15 mouse cellular contexts compared by ENCODE assay signal in the genomic region with DNA sequence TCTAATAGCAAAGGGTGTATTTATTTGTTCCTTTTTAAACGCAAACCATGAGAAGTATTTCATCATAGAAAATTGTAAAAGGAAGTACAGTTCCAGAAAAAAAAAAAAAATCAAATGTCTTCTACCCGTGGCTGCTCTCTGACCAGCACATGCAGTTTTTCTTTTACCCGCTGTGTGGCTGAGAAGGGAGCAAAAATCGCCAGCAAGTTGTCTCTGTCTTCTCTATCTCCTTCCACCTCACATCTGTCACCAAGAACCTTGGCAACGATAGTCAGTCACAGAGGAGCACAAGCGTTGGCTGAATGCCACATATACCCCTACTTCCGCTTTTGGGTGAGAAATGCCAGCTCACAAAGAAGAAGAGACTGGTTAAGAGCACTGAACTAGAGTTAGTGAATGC. TPM values are rescaled to one million over a fixed set of nuclear protein-coding genes. Genes with fewer than 3 reads are reported as not detected.
DNase-seq lines count a peak whose midpoint lies in the region; ATAC-seq and TF ChIP-seq lines count a peak whose summit lies in the region.
"Had no signal": no experiment of that assay in that cellular context is flagged by ENCODE, and none has a peak within 500 bp of the region (broad histone marks: within the 10 kb centered on the region; RNA-seq: fewer than 3 reads in every experiment).

No protein-coding gene starts in this region.

- H3K4me1 ChIP-seq in forebrain, embryonic 14.5 days (ENCODE audit: control insufficient read depth, insufficient read depth, low read length) = no peaks in the 10 kb centered on the region
- no peaks in the 10 kb centered on the region; the same call in 1 of the 2 replicates for H3K4me1 ChIP-seq in forebrain, embryonic 16.5 days (replicated peaks; ENCODE audit: control insufficient read depth, insufficient read depth, low read length)
- H3K4me1 ChIP-seq in heart, embryonic 16.5 days (ENCODE audit: control insufficient read depth, insufficient read depth, low read length) = peaks cover 8% of the 10 kb centered on the region; the same call in 1 of the 2 replicates
- H3K4me1 ChIP-seq in midbrain, embryonic 16.5 days (ENCODE audit: control insufficient read depth, insufficient read depth, low read length) = no peaks in the 10 kb centered on the region
- H3K4me1 ChIP-seq: lung, embryonic 15.5 days had no signal

- no peak overlapping the region for H3K4me3 ChIP-seq in forebrain, embryonic 14.5 days (ENCODE audit: low read depth, low read length)
- H3K4me3 ChIP-seq in forebrain, embryonic 16.5 days (replicated peaks; ENCODE audit: low read length) = no peak overlapping the region
- no peak overlapping the region for H3K4me3 ChIP-seq in heart, embryonic 16.5 days (ENCODE audit: low read length)
- no peak overlapping the region for H3K4me3 ChIP-seq in myocyte
- no peak overlapping the region for H3K4me3 ChIP-seq in midbrain, embryonic 16.5 days (ENCODE audit: low read depth, low read length)
- H3K4me3 ChIP-seq: lung, embryonic 15.5 days had no signal

- WGBS in forebrain, embryonic 14.5 days = 56% methylated on average over 7 of the region's 7 CpGs
- WGBS in forebrain, embryonic 16.5 days = 49% methylated on average over 7 of the region's 7 CpGs
- 19% methylated on average over 7 of the region's 7 CpGs for WGBS in heart, embryonic 16.5 days
- 69% methylated on average over 7 of the region's 7 CpGs for WGBS in midbrain, embryonic 16.5 days

- DNase-seq in forebrain, embryonic 14.5 days (ENCODE audit: low spot score) = peak; percentile 63
- peak; percentile 85 for DNase-seq in A20 (ENCODE audit: low read depth, low spot score)
- no peak for DNase-seq in right cerebral cortex, postnatal 36 days (ENCODE audit: low spot score in 2 of 2)
- no peak for DNase-seq in layer of hippocampus, adult 18-20 months (ENCODE audit: low spot score in 2 of 2)
- DNase-seq: retina, postnatal 1 day had no signal

- TF ChIP-seq POLR2A in myocyte (IDR thresholded peaks at IDR 0.05; ENCODE audit: insufficient read length, low read depth) = no peak

- H3ac ChIP-seq in myocyte (ENCODE audit: control insufficient read depth, insufficient read length) = no peak overlapping the region

- no peak overlapping the region for H3K9ac ChIP-seq in forebrain, embryonic 14.5 days (ENCODE audit: low read length)
- no peak overlapping the region for H3K9ac ChIP-seq in forebrain, embryonic 16.5 days (replicated peaks; ENCODE audit: low read depth, low read length)
- H3K9ac ChIP-seq in heart, embryonic 16.5 days (ENCODE audit: low read length) = no peak overlapping the region
- no peak overlapping the region for H3K9ac ChIP-seq in midbrain, embryonic 16.5 days (ENCODE audit: low read depth, low read length)
- H3K9ac ChIP-seq: lung, embryonic 15.5 days had no signal

- peak; percentile 32; the same call in 1 of the 2 replicates for ATAC-seq in forebrain, embryonic 14.5 days
- ATAC-seq in forebrain, embryonic 16.5 days = no peak
- ATAC-seq in heart, embryonic 16.5 days (replicated peaks; ENCODE audit: extremely low read depth, insufficient read depth, low FRiP score) = no peak
- no peak for ATAC-seq in midbrain, embryonic 16.5 days

- no peaks in the 10 kb centered on the region for H3K9me3 ChIP-seq in forebrain, embryonic 14.5 days (replicated peaks; ENCODE audit: control insufficient read depth, low read length)
- no peaks in the 10 kb centered on the region; the same call in 1 of the 2 replicates for H3K9me3 ChIP-seq in forebrain, embryonic 16.5 days (ENCODE audit: control insufficient read depth, low read length)
- no peaks in the 10 kb centered on the region for H3K9me3 ChIP-seq in heart, embryonic 16.5 days (replicated peaks; ENCODE audit: control insufficient read depth, low read length)
- no peaks in the 10 kb centered on the region for H3K9me3 ChIP-seq in midbrain, embryonic 16.5 days (replicated peaks; ENCODE audit: control insufficient read depth, low read length, poor library complexity, severe bottlenecking)
- H3K9me3 ChIP-seq: lung, embryonic 15.5 days had no signal

- no peak overlapping the region for H3K27ac ChIP-seq in forebrain, embryonic 14.5 days (ENCODE audit: low read depth, low read length)
- H3K27ac ChIP-seq in forebrain, embryonic 16.5 days (ENCODE audit: low read length) = no peak overlapping the region
- H3K27ac ChIP-seq in heart, embryonic 16.5 days (ENCODE audit: low read length) = no peak overlapping the region
- H3K27ac ChIP-seq in midbrain, embryonic 16.5 days (ENCODE audit: low read length) = no peak overlapping the region
- H3K27ac ChIP-seq: lung, embryonic 15.5 days had no signal

- H3K36me3 ChIP-seq in forebrain, embryonic 14.5 days (ENCODE audit: control insufficient read depth, insufficient read depth, low read length) = no peaks in the 10 kb centered on the region
- H3K36me3 ChIP-seq in forebrain, embryonic 16.5 days (ENCODE audit: control insufficient read depth, insufficient read depth) = no peaks in the 10 kb centered on the region
- no peaks in the 10 kb centered on the region for H3K36me3 ChIP-seq in heart, embryonic 16.5 days (ENCODE audit: control insufficient read depth, insufficient read depth)
- H3K36me3 ChIP-seq in myocyte (ENCODE audit: control insufficient read depth, insufficient read depth) = no peaks in the 10 kb centered on the region
- no peaks in the 10 kb centered on the region for H3K36me3 ChIP-seq in midbrain, embryonic 16.5 days (ENCODE audit: control insufficient read depth, insufficient read depth, low read length)
- H3K36me3 ChIP-seq: lung, embryonic 15.5 days had no signal

- no peak overlapping the region for H3K4me2 ChIP-seq in forebrain, embryonic 14.5 days (ENCODE audit: low read length)
- no peak overlapping the region for H3K4me2 ChIP-seq in forebrain, embryonic 16.5 days (ENCODE audit: low read length)
- peak overlapping the region; percentile 23 for H3K4me2 ChIP-seq in heart, embryonic 16.5 days (ENCODE audit: low read depth, low read length)
- peak overlapping the region; percentile 25 for H3K4me2 ChIP-seq in myocyte (ENCODE audit: low read depth)
- H3K4me2 ChIP-seq in midbrain, embryonic 16.5 days (ENCODE audit: low read length) = no peak overlapping the region
- H3K4me2 ChIP-seq: lung, embryonic 15.5 days had no signal

- H3K79me2 ChIP-seq in myocyte (ENCODE audit: control insufficient read depth, insufficient read depth) = no peaks in the 10 kb centered on the region

- H3K27me3 ChIP-seq in forebrain, embryonic 14.5 days (replicated peaks; ENCODE audit: control insufficient read depth, insufficient read depth, low read length) = no peaks in the 10 kb centered on the region
- H3K27me3 ChIP-seq in forebrain, embryonic 16.5 days (replicated peaks; ENCODE audit: control insufficient read depth, insufficient read depth, low read length) = no peaks in the 10 kb centered on the region
- no peaks in the 10 kb centered on the region for H3K27me3 ChIP-seq in heart, embryonic 16.5 days (ENCODE audit: control insufficient read depth, insufficient read depth, low read length)
- no peaks in the 10 kb centered on the region for H3K27me3 ChIP-seq in myocyte (ENCODE audit: control insufficient read depth, insufficient read depth, insufficient read length)
- H3K27me3 ChIP-seq in midbrain, embryonic 16.5 days (ENCODE audit: control insufficient read depth, insufficient read depth, low read depth, low read length) = no peaks in the 10 kb centered on the region
- H3K27me3 ChIP-seq: lung, embryonic 15.5 days had no signal

TF ChIP-seq in myocyte, 11 proteins besides CTCF, POLR2A, EP300 and RAD21:
- TF ChIP-seq TCF12 (IDR thresholded peaks at IDR 0.05; ENCODE audit: insufficient read depth, poor library complexity, severe bottlenecking) = no peak
- no peak for TF ChIP-seq MYOG (IDR thresholded peaks at IDR 0.05; ENCODE audit: control insufficient read depth in 1 of 3, insufficient read depth in 1 of 3, insufficient read length in 2 of 3, low read depth in 2 of 3)
- no peak for TF ChIP-seq E2F4 (IDR thresholded peaks at IDR 0.05; ENCODE audit: insufficient read depth)
- TF ChIP-seq MYOD1 (IDR thresholded peaks at IDR 0.05; ENCODE audit: control insufficient read depth in 1 of 3, insufficient read length in 2 of 3, low read depth in 2 of 3) = no peak
- no peak for TF ChIP-seq TCF3 (IDR thresholded peaks at IDR 0.05; ENCODE audit: insufficient read length, low read depth)
- no peak for TF ChIP-seq MAX (IDR thresholded peaks at IDR 0.05; ENCODE audit: low read depth)
- TF ChIP-seq REST (IDR thresholded peaks at IDR 0.05; ENCODE audit: insufficient read depth, insufficient read length) = no peak
- no peak for TF ChIP-seq USF1 (IDR thresholded peaks at IDR 0.05; ENCODE audit: low read depth)
- no peak for TF ChIP-seq SRF (IDR thresholded peaks at IDR 0.05; ENCODE audit: control insufficient read depth, insufficient read length, low read depth)
- TF ChIP-seq POLR2AphosphoS2 (IDR thresholded peaks at IDR 0.05; ENCODE audit: insufficient read length, low read depth) = no peak
- TF ChIP-seq CEBPB (IDR thresholded peaks at IDR 0.05; ENCODE audit: insufficient read depth, poor library complexity, severe bottlenecking) = no peak
TF ChIP-seq in myocyte: peak in this region for 0.

RNA-seq across cellular contexts. Expression of a gene that starts 13.7 kb away (rescaled TPM):
- not detected in 2 replicates for polyA plus RNA-seq in forebrain, embryonic 14.5 days (2014; fragmentation: Nextera tagmentation; extraction: Ambion mirVana)
- polyA plus RNA-seq in forebrain, embryonic 16.5 days (2015; fragmentation: Nextera tagmentation; extraction: Ambion mirVana) = not detected in 2 replicates
- 0.07 TPM in 1 of 2 replicates, not detected in the other for polyA plus RNA-seq in heart, embryonic 16.5 days (2015; fragmentation: Nextera tagmentation; extraction: Ambion mirVana)
- not detected for polyA plus RNA-seq in myocyte (2012; fragmentation: generic; extraction: Trizol)
- not detected in 2 replicates for polyA plus RNA-seq in midbrain, embryonic 16.5 days (2015; fragmentation: Nextera tagmentation; extraction: Ambion mirVana)
- 1 to 10 TPM; 2.6 to 4.0 TPM for total RNA-seq in layer of hippocampus, adult 18-20 months (2021)
- polyA plus RNA-seq: C2C12; lung, embryonic 15.5 days had no signal

RNA-seq across cellular contexts. Expression of a gene that starts 32.8 kb away (rescaled TPM):
- not detected in 2 replicates for polyA plus RNA-seq in forebrain, embryonic 14.5 days (2014; fragmentation: Nextera tagmentation; extraction: Ambion mirVana)
- polyA plus RNA-seq in forebrain, embryonic 16.5 days (2015; fragmentation: Nextera tagmentation; extraction: Ambion mirVana) = not detected in 2 replicates
- not detected in 2 replicates for polyA plus RNA-seq in heart, embryonic 16.5 days (2015; fragmentation: Nextera tagmentation; extraction: Ambion mirVana)
- not detected for polyA plus RNA-seq in myocyte (2012; fragmentation: generic; extraction: Trizol)
- polyA plus RNA-seq in midbrain, embryonic 16.5 days (2015; fragmentation: Nextera tagmentation; extraction: Ambion mirVana) = not detected in 2 replicates
- total RNA-seq in layer of hippocampus, adult 18-20 months (2021) = not detected
- total RNA-seq: adrenal gland, postnatal 4 days; layer of hippocampus, postnatal 10 days had no signal
- polyA plus RNA-seq: C2C12; embryonic facial prominence, embryonic 14.5 days; gonadal fat pad, adult 2 months; lung, embryonic 15.5 days had no signal

RNA-seq across cellular contexts. Expression of a gene that starts 54.9 kb away (rescaled TPM):
- 52.3 and 64.6 TPM in 2 replicates for polyA plus RNA-seq in forebrain, embryonic 14.5 days (2014; fragmentation: Nextera tagmentation; extraction: Ambion mirVana)
- polyA plus RNA-seq in forebrain, embryonic 16.5 days (2015; fragmentation: Nextera tagmentation; extraction: Ambion mirVana) = 79.8 and 81.2 TPM in 2 replicates
- 32.6 and 37.7 TPM in 2 replicates for polyA plus RNA-seq in heart, embryonic 16.5 days (2015; fragmentation: Nextera tagmentation; extraction: Ambion mirVana)
- 14.6 TPM for polyA plus RNA-seq in myocyte (2012; fragmentation: generic; extraction: Trizol)
- 87.6 and 88.8 TPM in 2 replicates for polyA plus RNA-seq in midbrain, embryonic 16.5 days (2015; fragmentation: Nextera tagmentation; extraction: Ambion mirVana)
- total RNA-seq in layer of hippocampus, adult 18-20 months (2021) = 100 to 1,000 TPM; 103 to 109 TPM

Comparison
In these comparisons a context has a peak if more than half of its experiments do, and no peak if none do; other contexts are left out.
1. DNase-seq: peak in forebrain, embryonic 14.5 days (single experiment) and A20 (single experiment); none in right cerebral cortex, postnatal 36 days (0 of 2) and layer of hippocampus, adult 18-20 months (0 of 2).
2. H3K4me2 ChIP-seq: peak in heart, embryonic 16.5 days (single experiment) and myocyte (single experiment); none in forebrain, embryonic 14.5 days (single experiment), forebrain, embryonic 16.5 days (single experiment) and midbrain, embryonic 16.5 days (single experiment).